Mouse (Mus musculus) regulatory T cell (primary cell): Measurements from ENCODE around the gene Ydjc.
"Not testable (repeated sequence)": the region's sequence is repeated elsewhere in the genome, so short reads cannot be mapped to it uniquely, and the experiment has no call there.

Source experiments
- in situ Hi-C: fragments of 300-600 bp; cut with MboI, MseI; formaldehyde crosslinking; loops from one replicate; pipeline ENCODE4 v1.15.1; 2025; ENCODE audit warnings: high pct_unique_total_duplicates

Ydjc gene

GRCm38 (mm10) chr16:17151874-17152273 lies 7.5 kb downstream of the Ydjc start:
- in situ Hi-C loops, result no loop called here

DNA sequence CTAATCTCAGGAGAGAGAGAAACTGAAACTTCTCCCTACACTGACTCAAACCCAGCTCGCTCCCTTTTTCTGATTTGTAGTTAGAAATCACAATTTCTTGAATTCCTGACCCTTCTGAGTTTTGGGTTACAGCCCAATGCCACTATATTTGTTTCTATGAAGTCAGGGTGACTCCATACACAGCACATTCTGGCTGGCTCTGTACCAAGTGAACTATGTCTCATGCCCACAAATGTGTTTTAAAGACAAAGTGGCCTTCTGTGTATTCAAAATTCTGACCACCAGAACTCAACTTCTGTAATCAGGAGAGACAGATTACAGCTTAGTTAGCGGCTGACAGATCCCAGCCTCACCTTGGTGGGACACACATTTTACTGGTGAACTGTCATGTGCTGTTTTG lies 9.9 kb downstream of the Ydjc start:
- in situ Hi-C loops, result no loop called here

DNA sequence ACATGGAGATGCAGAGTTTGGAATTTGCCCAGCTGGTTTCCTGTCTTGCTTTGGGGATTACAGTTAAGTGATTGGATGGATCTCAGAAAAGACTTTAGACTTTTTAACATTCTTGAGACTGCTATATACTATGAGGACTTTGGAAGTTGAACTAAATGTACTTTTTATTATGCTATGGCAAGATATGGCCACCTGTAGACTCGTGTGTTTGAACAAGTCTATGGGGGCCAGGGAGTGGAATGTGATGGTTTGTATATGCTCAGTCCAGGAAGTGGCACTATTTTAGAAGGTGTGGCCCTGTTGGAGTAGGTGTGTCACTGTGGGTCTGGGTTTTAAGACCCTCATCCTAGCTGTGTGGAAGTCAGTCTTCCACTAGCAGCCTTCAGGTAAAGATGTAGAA lies 21.1 kb downstream of the Ydjc start:
- in situ Hi-C loops, result not testable (repeated sequence)

DNA sequence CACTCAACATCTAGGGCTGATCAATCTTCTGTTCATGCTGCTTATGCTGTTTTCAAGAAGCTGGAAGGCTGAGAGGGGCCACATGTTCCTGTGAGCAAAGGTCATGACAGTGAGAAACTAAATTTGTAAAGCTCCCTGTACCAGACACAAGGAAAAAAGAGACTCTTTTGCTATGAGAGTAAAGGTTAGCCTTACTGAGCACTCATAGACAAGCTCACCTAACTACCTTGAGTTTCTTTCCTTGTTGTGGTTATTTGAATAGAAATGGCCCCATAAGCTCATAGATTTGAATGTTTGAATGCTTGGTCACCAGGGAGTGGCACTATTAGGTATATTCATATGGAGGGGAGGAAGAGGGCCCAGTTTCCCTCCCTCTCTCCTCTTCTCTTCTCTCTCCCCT lies 22.8 kb downstream of the Ydjc start:
- in situ Hi-C loops, result no loop called here

- in situ Hi-C loops, result no loop called here
These were observed 23.6 kb downstream of the Ydjc start for GRCm38 (mm10) chr16:17168049-17168448.

- in situ Hi-C loops, result no loop called here
These were observed 31.3 kb downstream of the Ydjc start for GRCm38 (mm10) chr16:17175765-17176164.

DNA sequence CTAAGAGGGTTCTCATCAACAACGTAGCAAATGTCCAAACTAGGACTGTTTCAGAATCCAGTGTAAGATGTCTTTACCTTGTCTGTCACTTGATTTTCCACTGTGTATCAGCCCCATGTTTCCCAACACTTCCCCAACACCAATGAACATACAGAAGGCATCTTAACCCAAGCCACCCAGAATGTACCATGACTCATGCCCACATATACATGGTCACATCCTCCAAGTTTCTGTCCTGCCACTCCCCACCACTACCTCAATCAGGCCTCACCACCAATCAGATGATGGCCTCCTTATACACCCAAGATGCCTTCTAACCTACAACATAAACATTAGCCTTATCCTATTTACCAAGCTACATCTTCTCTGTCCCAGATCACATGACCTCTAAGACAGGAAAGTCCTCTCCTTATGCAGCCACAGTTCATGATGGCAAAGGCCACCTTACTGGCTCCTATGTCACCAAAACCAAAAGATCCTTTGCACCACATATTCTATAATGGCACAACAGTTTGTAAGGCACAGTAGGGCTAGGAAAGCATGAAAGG lies 33.3 kb downstream of the Ydjc start:
- in situ Hi-C loops, result no loop called here

DNA sequence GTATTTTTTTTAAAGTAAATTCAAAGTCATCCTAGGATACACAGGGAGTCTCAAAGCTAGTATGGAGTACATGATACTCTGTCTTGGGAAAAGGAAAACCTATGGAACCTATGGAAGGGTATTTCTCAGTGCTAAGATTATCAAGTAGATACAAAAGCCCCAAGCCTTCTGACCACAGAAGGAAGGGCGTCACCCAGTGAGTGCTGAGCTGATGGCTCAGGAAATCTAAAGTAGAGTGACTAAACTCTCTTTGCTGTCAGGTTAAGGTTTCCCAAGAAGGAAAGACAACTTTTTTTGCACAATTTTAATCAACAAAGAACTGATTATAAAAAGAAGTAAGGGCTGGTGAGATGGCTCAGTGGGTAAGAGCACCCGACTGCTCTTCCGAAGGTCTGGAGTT lies 35.3 kb downstream of the Ydjc start:
- in situ Hi-C loops, result no loop called here

DNA sequence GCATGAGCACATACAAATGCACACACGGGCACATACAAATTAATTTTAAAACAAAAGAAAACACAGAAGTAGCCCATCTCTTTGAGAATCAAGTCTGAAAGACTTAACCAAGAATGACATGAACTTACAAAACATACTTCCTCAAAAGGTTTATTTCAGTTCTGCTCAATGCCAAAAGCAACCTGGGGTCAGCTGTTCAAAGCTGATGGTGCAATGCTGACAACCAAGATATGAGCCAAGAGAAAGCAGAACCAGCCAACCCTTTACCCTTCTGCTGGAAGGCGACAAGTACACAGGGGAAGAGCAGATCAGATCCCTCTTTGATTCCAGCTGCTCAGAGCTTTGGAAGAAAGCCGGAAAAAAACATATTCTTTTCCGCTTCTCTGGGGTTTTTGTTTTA lies 37.0 kb downstream of the Ydjc start:
- in situ Hi-C loops, result no loop called here

DNA sequence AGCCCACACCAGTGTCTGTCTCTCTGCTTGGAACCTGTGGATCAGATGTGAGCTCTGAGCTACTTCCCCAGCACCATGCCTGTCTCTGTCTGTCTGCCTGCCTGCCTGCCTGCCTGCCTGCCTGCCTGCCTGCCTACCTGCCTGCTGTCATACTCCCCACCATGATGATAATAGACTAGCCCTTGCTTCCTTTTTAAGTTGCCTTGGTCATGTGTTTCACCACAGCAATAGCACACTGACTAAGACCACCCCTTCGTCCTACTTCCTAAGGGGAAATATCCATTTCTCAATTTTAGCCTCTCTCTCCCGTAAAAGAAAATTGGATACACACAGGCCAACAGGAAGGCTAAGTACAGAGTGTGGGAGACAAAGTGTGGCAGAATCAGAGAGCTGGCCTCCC lies 37.7 kb downstream of the Ydjc start:
- in situ Hi-C loops, result no loop called here

DNA sequence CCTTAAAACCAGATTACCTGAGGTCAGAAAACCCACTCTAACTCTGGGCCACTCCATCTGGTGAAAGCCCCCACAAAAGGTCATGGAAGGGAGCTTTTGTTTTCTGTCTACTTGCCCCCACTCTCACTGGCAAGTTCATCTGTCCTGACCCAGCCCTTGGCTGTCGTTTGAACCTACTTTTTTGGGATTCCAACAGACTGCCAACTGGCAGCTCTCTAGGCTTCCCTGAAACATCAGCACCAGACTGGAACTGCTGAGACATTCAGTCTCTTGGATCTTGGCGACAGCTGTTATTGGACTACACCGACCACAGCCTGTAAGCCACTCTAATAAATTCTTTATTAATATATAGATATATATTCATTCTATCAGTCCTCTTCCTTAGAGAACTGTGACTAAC lies 38.6 kb downstream of the Ydjc start:
- in situ Hi-C loops, result no loop called here

DNA sequence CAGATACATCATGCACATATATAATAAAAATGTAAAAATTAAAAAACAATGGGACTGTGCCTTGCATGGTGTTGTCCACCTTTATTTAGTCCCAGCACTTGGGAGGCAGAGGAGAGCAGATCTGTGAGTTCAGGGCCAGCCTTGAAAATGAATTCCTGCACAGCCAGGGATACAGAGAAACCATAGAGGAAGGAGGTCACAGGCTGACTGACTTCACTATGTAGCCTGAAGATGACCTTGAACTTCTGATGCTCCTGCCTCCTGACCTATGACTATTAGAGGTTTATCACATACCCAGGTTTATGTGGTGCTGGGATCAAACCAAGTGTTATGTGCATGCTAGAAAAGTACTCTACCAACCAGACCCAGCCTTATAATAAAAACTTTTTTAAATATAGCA lies 41.1 kb downstream of the Ydjc start:
- in situ Hi-C loops, result no loop called here

- in situ Hi-C loops, result no loop called here
These were observed 49.4 kb downstream of the Ydjc start for GRCm38 (mm10) chr16:17193823-17194222.

DNA sequence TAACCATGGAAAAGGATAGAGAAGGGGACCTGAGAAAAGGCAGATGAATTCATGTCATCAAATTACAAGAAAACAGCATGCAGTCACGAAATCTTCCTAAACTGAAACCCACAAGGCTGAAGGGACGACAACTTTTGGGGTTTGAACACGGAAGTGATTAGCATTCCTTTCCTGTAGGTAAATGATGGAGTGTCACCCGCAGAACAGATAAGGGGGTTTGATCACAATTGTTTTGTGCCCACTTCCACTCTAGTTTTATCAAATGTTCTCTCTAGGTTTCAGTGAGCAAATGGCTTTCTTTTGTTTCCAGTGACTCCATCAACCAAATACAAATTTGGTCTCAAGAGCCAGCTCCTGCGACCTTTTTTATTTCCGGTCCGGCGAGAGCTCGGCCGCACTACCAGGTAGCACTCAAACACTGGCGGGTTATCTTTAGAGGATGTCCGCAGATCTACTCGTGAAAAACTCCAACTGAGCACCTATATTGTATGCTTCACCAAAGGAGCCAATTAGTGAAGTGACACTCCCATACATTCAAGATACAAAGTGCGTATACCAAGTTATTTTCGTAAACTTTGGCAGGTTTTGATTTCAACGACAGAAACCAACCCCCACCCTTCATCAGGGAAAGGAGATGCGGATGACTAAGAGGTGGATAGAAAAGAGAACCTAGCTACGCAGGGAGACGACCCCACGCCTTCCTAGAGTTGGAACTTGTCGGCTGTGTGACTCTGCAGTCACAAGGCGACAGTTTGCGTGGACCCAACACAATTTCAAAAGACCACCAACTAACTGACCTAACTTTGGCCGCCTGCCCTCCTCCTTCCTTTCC lies 55.9 kb downstream of the Ydjc start:
- in situ Hi-C loops, result loop anchor here (5.0 kb wide), 1 partner anchor 68 kb away; the partner anchor contains the start of gene Sdf2l1

DNA sequence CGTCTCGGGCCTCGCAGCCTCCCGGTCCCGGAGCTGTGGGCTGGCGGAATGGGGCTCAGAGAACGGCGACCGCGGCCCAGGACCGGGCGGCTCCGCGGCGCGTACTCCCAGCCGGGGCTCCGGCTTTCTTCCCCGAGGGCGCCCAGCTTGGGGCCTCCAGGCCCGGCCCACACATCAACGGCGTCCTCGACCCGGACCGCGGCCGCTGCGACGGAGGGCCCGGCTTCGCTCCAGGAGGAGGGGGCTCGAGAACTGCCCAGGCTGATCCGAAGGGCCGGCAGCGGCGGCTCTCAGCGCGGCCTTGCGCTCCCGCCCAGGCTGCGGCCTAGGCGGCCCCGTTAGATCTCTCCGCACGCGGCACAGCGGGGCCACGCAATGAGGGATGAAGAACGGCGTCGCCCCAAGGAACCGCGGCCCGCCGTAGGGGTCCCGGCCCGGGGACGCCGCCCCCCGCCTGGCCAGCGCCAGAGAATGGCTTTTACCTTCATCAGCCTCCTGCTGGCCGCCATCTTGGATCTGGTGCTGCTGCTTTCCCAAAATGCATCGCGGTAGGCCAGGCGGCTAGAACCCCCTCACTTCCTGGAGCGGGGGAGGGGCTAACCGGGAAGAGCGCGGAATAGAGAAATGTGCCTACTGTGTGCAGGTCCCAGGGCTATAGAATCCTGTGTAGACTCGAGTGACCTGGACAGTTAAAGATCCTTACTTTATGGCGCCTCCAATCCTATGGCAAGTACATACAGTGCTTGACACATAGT lies 56.7 kb downstream of the Ydjc start:
- in situ Hi-C loops, result loop anchor here (5.0 kb wide), 1 partner anchor 69 kb away; the partner anchor contains the start of gene Sdf2l1

- in situ Hi-C loops, result loop anchor here (5.0 kb wide), 1 partner anchor 70 kb away; the partner anchor contains the start of gene Sdf2l1
These were observed 57.6 kb downstream of the Ydjc start for GRCm38 (mm10) chr16:17201977-17202376.

DNA sequence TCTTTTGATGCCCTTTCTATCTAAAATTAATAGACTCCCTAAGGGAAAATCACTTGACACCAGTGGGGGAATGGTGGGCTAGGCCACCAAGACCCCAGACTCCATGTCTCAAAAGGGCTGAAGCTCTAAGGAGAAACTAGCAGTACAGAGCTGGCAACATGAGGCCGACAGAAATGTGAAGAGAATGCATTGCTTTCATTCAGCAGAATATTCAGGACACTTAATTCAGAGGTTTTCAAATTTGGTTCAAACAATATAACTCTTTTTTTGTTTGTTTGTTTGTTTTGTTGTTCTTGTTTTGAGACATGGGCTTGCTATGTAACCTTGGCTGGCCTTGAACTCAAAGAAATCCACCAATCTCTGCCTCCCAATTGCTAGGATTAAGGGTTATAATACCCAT lies 58.1 kb downstream of the Ydjc start, which contains the start of gene Ube2l3:
Ube2l3 (minus strand) TSS at position 101 of the 400 bp plus-strand sequence.
- in situ Hi-C loops, result loop anchor here (5.0 kb wide), 1 partner anchor 70 kb away; the partner anchor contains the start of gene Sdf2l1

- in situ Hi-C loops, result loop anchor here (5.0 kb wide), 2 partner anchors 67 to 73 kb away; partner anchors contain the start of gene Sdf2l1
These were observed 60.6 kb downstream of the Ydjc start for GRCm38 (mm10) chr16:17204990-17205389.

GRCm38 (mm10) chr16:17208389-17209361 lies 64.3 kb downstream of the Ydjc start, which contains the start of gene Rimbp3:
TSS of gene Rimbp3 (plus strand) at chr16:17208603.
- in situ Hi-C loops, result loop anchor here (5.0 kb wide), 1 partner anchor 64 kb away; no protein-coding TSS in a partner anchor

- in situ Hi-C loops, result loop anchor here (5.0 kb wide), 1 partner anchor 63 kb away; no protein-coding TSS in a partner anchor
These were observed 65.1 kb downstream of the Ydjc start for GRCm38 (mm10) chr16:17209404-17209960.
